Mouse (Mus musculus) liver, postnatal 0 days (tissue): ENCODE data around the gene Gm4884.
"Not testable (repeated sequence)": the region's sequence is repeated elsewhere in the genome, so short reads cannot be mapped to it uniquely, and the experiment has no call there.

Source experiments
- CTCF ChIP-seq: sonication (generic); IDR thresholded peaks from 2 replicates; pipeline ENCODE4 v1.5.1; 2016; ENCODE audit warnings: antibody characterized with exemption, low read depth
- EP300 ChIP-seq: IDR thresholded peaks from 2 replicates; pipeline ENCODE4 v1.6.1; 2016; ENCODE audit warnings: antibody characterized with exemption, low read depth, mild to moderate bottlenecking

DNA sequence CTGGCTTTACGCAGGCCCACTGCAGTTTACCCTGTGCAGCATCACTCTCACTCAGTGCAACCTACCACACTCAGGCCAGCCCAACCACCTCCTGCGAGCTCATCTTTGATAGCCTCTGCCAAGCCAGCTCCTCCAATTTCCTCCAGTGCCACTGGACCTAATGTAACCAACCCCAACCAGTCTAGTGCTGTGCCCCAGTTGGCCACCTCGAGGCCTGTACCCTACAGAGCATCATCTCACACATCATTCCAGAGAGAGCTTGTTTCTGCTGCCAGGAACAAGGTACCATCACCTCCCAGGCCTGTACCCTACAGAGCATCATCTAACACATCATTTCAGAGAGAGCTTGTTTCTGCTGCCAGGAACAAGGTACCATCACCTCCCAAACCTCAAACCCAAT lies 11.5 kb downstream of the Gm4884 start:
- not testable (repeated sequence) for TF ChIP-seq CTCF, EP300
